Mouse (Mus musculus) liver, embryonic 15.5 days (tissue): Measurements from ENCODE around the gene Pctp. TPM values are rescaled to one million over a fixed set of nuclear protein-coding genes. Genes with fewer than 3 reads are reported as not detected.

ENCODE experiments used
- ATAC-seq: fragments of 200-750 bp; cut with Nextera tagmentation; 2 replicates; pipeline ENCODE4 v1.8.0; 2017; ENCODE audit warnings: moderate number of reproducible peaks, mild to moderate bottlenecking, moderate library complexity; ENCODE audit not compliant: insufficient read depth
- H3K27ac ChIP-seq: fragments of 300-500 bp; sonication (generic); replicated peaks from 2 replicates; pipeline ENCODE4 v1.5.1; 2015; ENCODE audit warnings: mild to moderate bottlenecking, inconsistent platforms
- H3K27me3 ChIP-seq: fragments of 300-500 bp; sonication (generic); 2 replicates; pipeline ENCODE4 v1.6.1; 2015; ENCODE audit warnings: mild to moderate bottlenecking, inconsistent platforms
- H3K36me3 ChIP-seq: fragments of 300-500 bp; sonication (generic); replicated peaks from 2 replicates; pipeline ENCODE4 v1.6.1; 2015; ENCODE audit warnings: moderate library complexity, mild to moderate bottlenecking, inconsistent platforms
- H3K4me1 ChIP-seq: fragments of 300-500 bp; sonication (generic); replicated peaks from 2 replicates; pipeline ENCODE4 v1.6.1; 2015; ENCODE audit warnings: inconsistent platforms
- H3K4me2 ChIP-seq: fragments of 300-500 bp; sonication (generic); 2 replicates; pipeline ENCODE4 v1.6.1; 2015; ENCODE audit warnings: moderate library complexity, mild to moderate bottlenecking, inconsistent platforms
- H3K4me3 ChIP-seq: fragments of 300-500 bp; sonication (generic); replicated peaks from 2 replicates; pipeline ENCODE4 v1.5.1; 2015; ENCODE audit warnings: mild to moderate bottlenecking, inconsistent platforms
- H3K9ac ChIP-seq: fragments of 300-500 bp; sonication (generic); 2 replicates; pipeline ENCODE4 v1.6.1; 2015; ENCODE audit warnings: moderate library complexity, mild to moderate bottlenecking, inconsistent platforms
- H3K9me3 ChIP-seq: fragments of 300-500 bp; sonication (generic); replicated peaks from 2 replicates; pipeline ENCODE4 v1.6.1; 2016; ENCODE audit warnings: inconsistent platforms
- WGBS: fragments of 180-500 bp; shearing (Covaris S2); methylation state at CpG from one replicate; pipeline ENCODE4 v1.1.7; 2015; ENCODE audit warnings: mixed read lengths; ENCODE audit not compliant: insufficient replicate concordance; 5-methylcytosine and 5-hydroxymethylcytosine counted together
- polyA plus RNA-seq: library from polyadenylated mRNA; unstranded; fragments of >200 nt; fragmentation: Nextera tagmentation; extraction: Ambion mirVana; gene quantifications from 2 replicates; pipeline ENCODE4 v1.2.1, GENCODE M21; 2015

Gene Pctp
- polyA plus RNA-seq, 1 experiment from 2014 or later, result 13.6 TPM

- no peaks in the 10 kb centered on the region for H3K9me3 ChIP-seq
- no peaks in the 10 kb centered on the region for H3K36me3 ChIP-seq
- no peak for ATAC-seq
- H3K27ac ChIP-seq, result no peak overlapping the region
- H3K27me3 ChIP-seq, result no peaks in the 10 kb centered on the region
- no peak overlapping the region for H3K4me2 ChIP-seq
- no peak overlapping the region for H3K9ac ChIP-seq
- H3K4me1 ChIP-seq, result no peaks in the 10 kb centered on the region
- H3K4me3 ChIP-seq, result no peak overlapping the region
- WGBS, result 50% methylated on average over 3 of the region's 3 CpGs
Measured at GRCm38 (mm10) chr11:89971296-89971695, 31.4 kb downstream of the Pctp start.

GRCm38 (mm10) chr11:89970726-89971125 lies 32.0 kb downstream of the Pctp start:
- Histone ChIP-seq H3K4me2 (no peak overlapping the region), H3K27ac (no peak overlapping the region), H3K9me3 (no peaks in the 10 kb centered on the region), H3K36me3 (no peaks in the 10 kb centered on the region), H3K27me3 (no peaks in the 10 kb centered on the region), H3K9ac (no peak overlapping the region), H3K4me1 (no peaks in the 10 kb centered on the region), H3K4me3 (no peak overlapping the region)
- 49% methylated on average over 4 of the region's 4 CpGs for WGBS
- ATAC-seq, result no peak

- no peak overlapping the region for H3K4me3 ChIP-seq
- H3K4me1 ChIP-seq, result no peaks in the 10 kb centered on the region
- ATAC-seq, result no peak
- 48% methylated on average over 4 of the region's 4 CpGs for WGBS
- H3K27me3 ChIP-seq, result no peaks in the 10 kb centered on the region
- no peak overlapping the region for H3K27ac ChIP-seq
- H3K36me3 ChIP-seq, result no peaks in the 10 kb centered on the region
- no peak overlapping the region for H3K4me2 ChIP-seq
- H3K9me3 ChIP-seq, result no peaks in the 10 kb centered on the region
- H3K9ac ChIP-seq, result no peak overlapping the region
Measured at GRCm38 (mm10) chr11:89969131-89969530, 33.6 kb downstream of the Pctp start.

GRCm38 (mm10) chr11:89950691-89951270 lies 51.9 kb downstream of the Pctp start:
- no peaks in the 10 kb centered on the region for H3K27me3 ChIP-seq
- H3K27ac ChIP-seq, result no peak overlapping the region
- no peaks in the 10 kb centered on the region for H3K4me1 ChIP-seq
- H3K4me3 ChIP-seq, result no peak overlapping the region
- no peak overlapping the region for H3K4me2 ChIP-seq
- 62% methylated on average over 3 of the region's 3 CpGs for WGBS
- no peaks in the 10 kb centered on the region for H3K9me3 ChIP-seq
- no peak overlapping the region for H3K9ac ChIP-seq
- no peaks in the 10 kb centered on the region for H3K36me3 ChIP-seq
- ATAC-seq, result no peak

- Histone ChIP-seq H3K4me2 (no peak overlapping the region), H3K4me1 (no peaks in the 10 kb centered on the region), H3K27me3 (no peaks in the 10 kb centered on the region), H3K4me3 (no peak overlapping the region), H3K27ac (no peak overlapping the region), H3K9me3 (no peaks in the 10 kb centered on the region), H3K36me3 (no peaks in the 10 kb centered on the region), H3K9ac (no peak overlapping the region)
- ATAC-seq, result no peak
- WGBS, result 64% methylated on average over 4 of the region's 4 CpGs
Measured at GRCm38 (mm10) chr11:89947806-89948205, 54.9 kb downstream of the Pctp start.

- Histone ChIP-seq H3K4me3 (no peak overlapping the region), H3K4me2 (no peak overlapping the region), H3K9ac (no peak overlapping the region), H3K9me3 (no peaks in the 10 kb centered on the region), H3K27me3 (no peaks in the 10 kb centered on the region), H3K27ac (no peak overlapping the region), H3K4me1 (no peaks in the 10 kb centered on the region), H3K36me3 (no peaks in the 10 kb centered on the region)
- WGBS, result 76% methylated on average over 8 of the region's 8 CpGs
- no peak for ATAC-seq
Measured at GRCm38 (mm10) chr11:89945159-89945558, 57.5 kb downstream of the Pctp start.

GRCm38 (mm10) chr11:89937241-89937640 lies 65.5 kb downstream of the Pctp start:
- H3K27ac ChIP-seq, result no peak overlapping the region

More at GRCm38 (mm10) chr11:89937241-89937640, 65.5 kb downstream of the Pctp start:
- H3K9ac ChIP-seq, result no peak overlapping the region
- no peaks in the 10 kb centered on the region for H3K9me3 ChIP-seq
- H3K27me3 ChIP-seq, result no peaks in the 10 kb centered on the region
- no peaks in the 10 kb centered on the region for H3K36me3 ChIP-seq
- ATAC-seq, result no peak
- 19% methylated on average over 7 of the region's 7 CpGs for WGBS
- no peak overlapping the region for H3K4me2 ChIP-seq
- H3K4me3 ChIP-seq, result no peak overlapping the region
- H3K4me1 ChIP-seq, result no peaks in the 10 kb centered on the region

Other genes starting within 250 kb of the Pctp start
- not detected in 2 replicates for gene Ankfn1, start 225.2 kb downstream of the Pctp start, polyA plus RNA-seq
- gene Tmem100, start 27.5 kb upstream of the Pctp start, polyA plus RNA-seq, result 0.44 and 0.48 TPM in 2 replicates
- 3.5 and 3.7 TPM in 2 replicates for gene Gm45716, start 184.8 kb upstream of the Pctp start, polyA plus RNA-seq
- gene Mmd, start 246.6 kb upstream of the Pctp start, polyA plus RNA-seq, result 10.4 and 10.5 TPM in 2 replicates